Mouse (Mus musculus) retina, postnatal 1 day (tissue): Measurements from ENCODE around the gene Zbtb48.
A peak's percentile ranks its signal among the peaks of the same experiment; 100 is the strongest.

ENCODE experiments used
- DNase-seq: peaks from one replicate; pipeline ENCODE4 v3.0.0-alpha.2; 2012

Zbtb48 gene

DNA sequence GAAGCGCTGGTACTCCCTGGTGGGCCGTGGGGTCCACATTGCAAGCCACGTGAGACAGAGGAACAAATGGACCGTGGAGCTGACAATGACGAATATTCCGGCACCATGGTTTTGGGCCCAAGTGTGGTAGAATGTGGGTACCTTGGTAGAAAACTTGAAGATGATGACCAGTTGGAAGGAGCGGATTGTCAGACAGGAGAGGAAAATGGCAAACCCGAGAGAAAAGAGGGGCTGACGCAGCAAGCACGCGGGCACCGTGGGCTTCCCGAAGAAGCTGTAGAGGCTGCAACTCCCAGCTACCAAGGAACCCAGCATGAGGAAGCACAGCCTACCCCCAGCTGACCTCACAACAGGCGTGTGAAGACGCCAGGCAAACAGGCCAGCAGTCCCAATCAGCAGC is 985 bp upstream of the Zbtb48 start:
- DNase-seq: no peak

DNA sequence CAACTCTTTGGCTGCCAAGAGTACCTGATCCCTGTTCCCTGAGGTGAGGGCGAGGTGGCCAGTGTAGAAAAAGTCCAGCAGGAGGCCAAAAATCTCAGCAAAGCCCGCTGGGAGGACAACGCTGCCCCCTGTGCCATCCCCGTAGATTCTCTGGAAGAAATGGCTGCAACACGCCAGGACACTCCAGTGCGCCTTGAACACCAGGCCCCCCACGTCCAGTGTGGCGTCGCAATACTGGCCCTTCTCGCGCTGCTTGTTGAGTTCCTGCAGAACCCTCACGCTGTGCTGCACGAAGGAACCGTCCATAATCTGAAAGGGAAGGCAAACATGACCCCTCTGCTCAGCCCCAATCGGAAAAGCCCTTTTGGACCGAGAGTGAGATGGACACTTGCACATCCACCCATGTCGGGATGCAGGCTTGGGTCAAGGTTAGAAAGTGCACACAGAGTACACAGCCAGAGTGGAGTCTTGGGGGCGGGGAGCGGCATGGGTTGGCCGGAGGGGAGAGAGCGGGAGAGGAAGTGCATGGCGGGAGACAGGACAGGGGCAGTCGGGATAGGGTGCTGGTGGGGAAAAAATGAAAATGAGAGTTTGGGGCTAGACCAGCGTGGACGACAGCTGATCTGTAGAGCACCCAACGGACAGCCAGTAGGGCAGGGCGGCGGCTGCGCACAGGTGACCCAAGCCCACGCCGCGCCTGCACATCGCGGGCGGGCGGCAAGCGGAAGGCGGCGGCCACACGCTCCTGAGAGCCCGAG is 541 bp downstream of the Zbtb48 start:
- peak; percentile 52 for DNase-seq

DNA sequence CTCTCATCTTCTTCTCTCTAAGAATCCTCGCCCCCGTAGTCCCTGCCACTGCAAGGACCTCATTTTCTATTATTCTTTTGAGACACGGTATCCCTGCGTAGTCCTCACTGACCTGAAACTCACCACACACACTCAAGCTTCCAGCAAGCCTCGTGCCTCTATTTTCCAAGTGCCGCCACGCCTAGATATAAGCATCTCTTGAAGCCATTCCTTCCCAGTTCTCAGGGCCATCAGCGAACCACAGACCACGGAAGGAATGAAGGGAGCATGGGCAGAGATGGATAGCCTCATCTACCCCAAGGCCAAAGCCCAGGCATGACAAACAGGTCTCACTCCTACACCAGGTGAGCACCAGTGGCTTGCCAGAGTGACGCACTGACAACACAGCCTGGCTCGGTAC is 2.9 kb downstream of the Zbtb48 start:
- DNase-seq: no peak

DNA sequence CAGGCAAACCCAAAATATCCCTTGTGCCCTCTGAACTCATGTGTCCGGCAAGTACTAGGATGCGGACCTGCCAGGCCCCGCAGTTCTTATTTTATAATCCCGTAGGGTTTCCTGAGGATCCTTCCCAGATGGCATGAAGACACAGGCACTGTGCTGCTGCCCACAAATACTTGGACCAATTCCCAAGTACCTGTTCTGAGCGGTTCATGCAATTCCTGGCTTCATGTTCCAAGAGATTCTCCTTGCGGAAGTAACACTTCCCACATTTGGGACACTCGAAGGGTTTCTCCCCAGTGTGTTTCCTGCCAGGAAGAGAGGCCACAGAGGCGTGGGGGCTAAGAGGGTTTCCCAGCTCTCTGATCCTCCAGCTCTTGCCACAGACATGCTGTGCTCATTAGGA is 5.0 kb downstream of the Zbtb48 start:
- DNase-seq: no peak

DNA sequence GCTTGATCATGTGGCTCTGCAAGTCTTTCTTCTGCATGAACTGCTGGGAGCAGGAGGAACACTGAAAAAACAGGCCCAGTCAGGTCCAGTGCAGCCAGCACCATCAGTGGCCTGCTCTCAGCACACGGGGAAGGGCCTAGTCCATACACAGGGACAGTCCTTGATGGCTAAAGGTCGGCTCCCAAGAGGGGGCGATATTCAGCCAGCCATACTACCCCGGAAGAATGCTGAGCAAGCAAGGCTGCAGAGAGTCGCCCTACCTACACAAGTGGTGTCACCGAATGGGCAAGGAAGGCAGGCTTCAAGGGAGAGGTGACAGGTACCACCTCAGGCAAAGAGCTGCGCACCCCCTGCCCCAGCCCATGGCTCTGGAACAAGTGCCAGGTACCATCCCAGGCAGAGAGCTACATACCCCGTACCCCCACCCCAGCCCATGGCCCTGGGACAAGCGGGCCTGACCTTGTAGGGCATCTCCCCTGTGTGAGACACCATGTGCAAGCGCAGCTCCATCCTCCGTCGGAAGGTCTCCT is 5.8 kb downstream of the Zbtb48 start:
- no peak for DNase-seq

DNA sequence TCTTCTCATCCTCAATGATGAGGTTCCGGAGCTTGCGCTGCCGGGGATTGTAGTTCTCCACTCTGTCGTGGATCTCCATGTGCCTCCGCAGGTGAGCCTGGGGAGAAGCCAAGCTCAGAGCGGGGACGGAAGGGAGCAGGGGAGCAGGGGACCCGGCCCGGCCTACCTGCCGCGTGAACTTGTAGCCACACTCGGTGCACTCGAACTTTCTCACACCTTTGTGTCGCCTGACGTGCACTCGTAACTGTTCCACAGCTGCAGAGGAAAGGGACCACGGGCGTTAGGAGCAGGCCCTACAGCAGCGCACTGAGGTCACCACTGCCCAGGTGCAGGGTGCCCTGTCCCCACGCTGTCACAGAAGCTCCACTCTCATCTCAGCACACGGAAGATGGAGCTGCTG is 7.4 kb downstream of the Zbtb48 start:
- DNase-seq: no peak

DNA sequence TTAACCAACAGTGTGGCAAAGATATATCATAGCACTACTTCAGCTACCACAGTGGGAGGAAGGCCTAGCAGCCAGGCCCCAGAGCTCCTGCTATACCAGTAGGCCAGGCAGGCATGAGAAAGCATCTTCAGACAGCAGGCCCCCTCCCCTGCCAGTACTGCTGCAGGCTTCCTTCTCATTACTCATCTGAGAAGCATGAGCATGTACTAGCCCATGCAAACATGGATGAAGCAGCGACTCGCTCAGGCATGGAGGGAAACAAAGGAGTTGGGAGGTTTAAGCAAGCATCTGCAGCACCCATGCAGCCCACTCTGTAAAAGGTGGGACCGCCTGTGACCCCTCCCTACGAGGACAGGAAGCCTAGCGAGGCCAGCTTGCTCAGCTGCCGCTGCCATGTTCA is 8.4 kb downstream of the Zbtb48 start:
- no peak for DNase-seq

DNA sequence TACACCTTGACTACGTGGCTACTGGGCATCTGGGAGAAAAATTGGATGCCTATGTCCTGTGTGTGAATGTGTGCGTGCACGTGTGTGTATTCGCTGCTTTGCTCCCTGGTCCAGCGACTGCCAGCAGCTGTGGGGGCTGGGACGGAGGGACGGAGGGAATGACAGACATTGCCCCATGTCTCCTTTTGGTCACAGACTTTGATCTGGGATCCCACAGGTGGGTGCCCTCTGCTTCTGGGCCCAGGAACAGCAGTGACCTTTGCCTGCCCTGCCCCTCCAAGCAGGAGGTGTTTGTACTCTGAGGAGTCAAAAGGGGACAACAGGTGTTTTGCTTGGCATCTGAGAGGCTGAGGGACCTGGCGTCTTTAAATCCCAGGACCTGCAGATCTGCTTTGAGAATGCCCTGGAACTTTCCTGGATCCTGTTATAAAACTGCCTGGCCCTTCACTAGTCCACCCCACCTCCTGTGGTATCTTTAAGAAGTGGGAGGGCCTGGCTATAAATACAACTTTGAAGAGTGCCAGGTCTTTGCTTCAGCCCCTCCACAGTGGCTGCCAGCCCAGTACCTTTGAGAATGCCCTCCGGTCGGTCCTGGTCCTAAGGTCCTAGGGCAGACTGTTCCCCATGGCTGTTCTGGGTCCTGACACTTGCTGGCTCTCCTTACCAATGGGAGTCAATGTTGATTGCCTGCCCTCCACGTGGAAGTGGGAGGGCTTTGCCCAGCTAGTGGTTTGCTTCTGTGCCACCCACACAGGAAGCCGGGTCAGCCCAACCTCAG is 14.2 kb downstream of the Zbtb48 start:
- DNase-seq: no peak

DNA sequence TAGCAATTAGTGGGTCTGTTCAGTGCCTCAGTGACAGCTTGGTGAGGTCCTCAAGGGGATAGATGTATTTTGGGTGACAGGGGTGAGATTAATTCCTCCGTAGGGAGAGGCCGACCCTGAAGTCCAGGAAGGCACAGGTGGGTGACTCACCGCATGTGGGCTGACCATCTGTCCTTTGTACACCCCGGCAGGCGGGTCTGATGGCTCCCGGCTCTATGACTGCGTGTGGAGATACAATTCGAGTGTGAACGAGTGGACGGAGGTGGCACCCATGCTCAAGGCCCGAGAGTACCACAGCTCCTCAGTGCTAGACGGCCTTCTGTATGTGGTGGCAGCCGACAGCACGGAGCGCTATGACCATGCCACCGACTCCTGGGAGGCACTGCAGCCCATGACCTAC is 15.4 kb downstream of the Zbtb48 start:
- DNase-seq: no peak

DNA sequence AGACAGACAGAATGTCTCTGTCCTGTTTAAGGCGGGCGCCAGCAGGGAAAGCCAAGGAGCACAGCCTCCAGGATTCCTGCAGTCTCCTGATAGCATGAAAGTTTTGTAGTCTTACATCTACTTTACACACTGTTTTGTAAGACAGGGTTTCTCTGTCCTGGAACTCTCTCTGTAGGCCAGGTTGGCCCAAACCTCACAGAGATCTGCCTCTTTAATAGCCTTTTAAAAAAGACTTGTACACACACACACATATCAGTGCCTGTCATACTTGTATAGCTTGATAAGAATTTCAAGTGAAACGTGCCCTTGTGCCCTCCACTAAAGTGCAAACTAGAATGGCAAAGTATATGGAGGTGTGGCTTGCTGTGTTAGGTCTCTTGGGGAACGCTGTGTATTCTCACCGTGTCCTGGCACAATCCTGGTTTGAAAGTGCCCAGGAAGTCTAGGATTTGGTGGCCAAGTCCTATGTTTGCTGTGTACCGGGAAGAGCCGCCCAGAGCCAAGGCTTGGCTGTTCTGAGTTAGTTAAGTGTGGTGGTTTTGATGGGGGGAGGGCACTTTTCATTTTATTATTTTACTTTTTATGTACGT is 16.2 kb downstream of the Zbtb48 start:
- no peak for DNase-seq

DNA sequence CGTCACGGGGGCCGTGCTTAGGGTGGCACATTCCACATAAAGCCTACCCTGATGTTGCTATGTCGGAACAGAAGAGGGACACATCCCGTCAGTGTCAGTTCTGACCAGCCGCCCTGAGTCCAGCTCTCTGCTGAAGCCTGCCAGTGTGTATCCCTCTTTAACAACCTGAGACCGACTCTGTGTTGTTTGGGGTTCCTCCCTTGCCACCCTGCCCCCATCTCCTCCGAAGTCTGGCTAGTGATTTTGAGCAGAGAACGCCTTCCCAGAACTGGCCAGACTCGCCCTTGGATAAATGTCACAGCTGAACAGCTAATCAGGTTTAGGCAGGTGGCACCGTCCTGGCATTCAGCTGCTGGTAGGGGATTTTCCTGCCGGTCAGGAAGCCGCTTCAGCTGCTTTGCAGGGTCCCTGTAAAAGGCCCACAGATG is 16.8 kb downstream of the Zbtb48 start:
- DNase-seq: peak; percentile 35

DNA sequence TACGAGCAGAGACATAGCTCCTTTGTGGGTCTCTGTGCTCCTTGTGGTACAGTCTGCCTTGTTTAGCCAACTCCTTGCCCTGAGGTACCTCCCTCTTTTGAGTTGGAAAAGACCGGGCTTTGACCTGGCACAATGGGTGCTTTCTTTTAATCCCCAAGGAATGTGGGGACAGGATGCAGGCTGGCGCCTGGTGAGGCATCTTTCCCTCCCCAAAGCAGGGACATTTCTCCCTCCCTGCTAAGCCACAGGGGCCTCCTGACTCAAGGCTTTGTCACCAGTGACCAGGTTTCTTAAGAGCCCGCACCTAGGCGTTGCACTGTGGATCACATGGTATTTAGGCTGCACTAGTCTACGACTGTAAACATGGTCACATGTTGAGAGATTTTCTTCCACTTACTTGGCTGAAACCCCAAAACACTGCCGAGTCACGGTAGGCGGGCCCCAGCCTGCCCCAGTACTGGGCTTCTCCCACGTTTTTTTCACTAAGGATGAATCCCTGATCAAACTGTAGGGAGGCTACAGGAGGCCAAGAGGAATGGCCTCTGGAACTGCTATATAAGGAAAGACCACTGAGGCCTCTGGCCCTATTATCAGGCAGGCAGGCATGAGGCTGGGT is 17.3 kb downstream of the Zbtb48 start:
- DNase-seq: peak; percentile 58

DNA sequence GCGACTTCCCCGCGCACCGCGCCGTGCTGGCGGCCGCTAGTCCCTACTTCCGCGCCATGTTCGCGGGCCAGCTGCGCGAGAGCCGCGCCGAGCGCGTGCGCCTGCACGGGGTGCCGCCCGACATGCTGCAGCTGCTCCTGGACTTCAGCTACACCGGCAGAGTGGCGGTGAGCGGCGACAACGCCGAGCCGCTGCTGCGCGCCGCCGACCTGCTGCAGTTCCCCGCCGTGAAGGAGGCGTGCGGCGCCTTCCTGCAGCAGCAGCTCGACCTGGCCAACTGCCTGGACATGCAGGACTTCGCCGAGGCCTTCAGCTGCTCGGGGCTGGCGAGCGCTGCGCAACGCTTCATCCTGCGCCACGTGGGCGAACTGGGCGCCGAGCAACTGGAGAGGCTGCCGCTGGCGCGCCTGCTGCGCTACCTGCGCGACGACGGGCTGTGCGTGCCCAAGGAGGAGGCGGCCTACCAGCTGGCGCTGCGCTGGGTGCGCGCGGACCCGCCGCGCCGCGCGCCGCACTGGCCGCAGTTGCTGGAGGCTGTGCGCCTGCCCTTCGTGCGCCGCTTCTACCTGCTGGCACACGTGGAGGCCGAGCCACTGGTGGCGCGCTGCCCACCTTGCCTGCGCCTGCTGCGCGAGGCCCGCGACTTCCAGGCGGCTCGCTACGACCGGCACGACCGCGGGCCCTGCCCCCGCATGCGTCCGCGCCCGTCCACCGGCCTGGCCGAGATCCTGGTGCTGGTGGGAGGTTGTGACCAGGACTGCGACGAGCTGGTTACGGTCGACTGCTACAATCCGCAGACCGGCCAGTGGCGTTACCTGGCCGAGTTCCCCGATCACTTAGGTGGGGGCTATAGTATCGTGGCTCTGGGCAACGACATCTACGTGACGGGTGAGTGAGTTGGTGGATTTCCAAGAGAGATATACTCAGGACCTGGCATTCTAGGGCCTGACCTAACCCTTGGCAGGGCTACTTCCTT is 18.1 kb downstream of the Zbtb48 start:
- DNase-seq: peak; percentile 73

DNA sequence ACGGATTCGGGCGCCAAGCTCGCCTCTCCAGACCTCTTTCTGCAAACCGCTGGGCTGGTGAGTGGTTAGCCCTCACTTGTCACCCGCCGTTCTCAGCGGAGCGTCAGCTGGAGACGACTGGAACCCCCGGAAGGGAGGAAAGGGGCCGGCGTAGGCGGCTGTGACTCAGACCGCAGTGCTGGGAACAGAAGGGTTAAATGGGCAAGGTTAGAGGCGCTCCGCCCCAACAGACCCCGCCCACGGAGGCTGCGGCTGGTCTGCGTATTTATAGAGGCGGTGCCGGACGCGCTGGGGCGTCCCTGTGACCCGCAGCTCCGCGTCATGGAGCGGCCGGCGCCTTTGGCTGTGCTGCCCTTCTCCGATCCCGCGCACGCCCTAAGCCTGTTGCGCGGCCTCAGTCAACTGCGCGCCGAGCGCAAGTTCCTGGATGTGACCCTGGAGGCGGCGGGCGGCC is 18.8 kb downstream of the Zbtb48 start, which contains the start of gene Klhl21:
Klhl21 (plus strand) TSS at position 182 of the 454 bp plus-strand sequence.
- peak; percentile 95 for DNase-seq

DNA sequence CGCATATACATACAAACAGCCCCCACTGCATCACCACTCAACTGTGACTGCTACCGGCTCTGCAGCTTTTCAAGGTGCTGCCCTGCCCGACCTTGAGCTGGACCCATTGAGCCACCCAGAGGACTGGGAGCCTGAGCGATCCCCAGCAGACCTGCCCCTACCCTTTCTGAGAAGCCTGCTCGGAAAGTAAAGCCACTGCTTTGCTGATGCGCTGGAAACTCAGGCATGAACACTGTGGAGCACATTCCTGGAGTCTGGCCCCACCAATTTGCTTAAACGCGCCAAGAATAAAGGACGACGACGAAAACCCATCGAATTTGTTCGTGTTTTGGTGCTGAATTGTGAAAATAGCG is 19.3 kb downstream of the Zbtb48 start:
- no peak for DNase-seq

DNA sequence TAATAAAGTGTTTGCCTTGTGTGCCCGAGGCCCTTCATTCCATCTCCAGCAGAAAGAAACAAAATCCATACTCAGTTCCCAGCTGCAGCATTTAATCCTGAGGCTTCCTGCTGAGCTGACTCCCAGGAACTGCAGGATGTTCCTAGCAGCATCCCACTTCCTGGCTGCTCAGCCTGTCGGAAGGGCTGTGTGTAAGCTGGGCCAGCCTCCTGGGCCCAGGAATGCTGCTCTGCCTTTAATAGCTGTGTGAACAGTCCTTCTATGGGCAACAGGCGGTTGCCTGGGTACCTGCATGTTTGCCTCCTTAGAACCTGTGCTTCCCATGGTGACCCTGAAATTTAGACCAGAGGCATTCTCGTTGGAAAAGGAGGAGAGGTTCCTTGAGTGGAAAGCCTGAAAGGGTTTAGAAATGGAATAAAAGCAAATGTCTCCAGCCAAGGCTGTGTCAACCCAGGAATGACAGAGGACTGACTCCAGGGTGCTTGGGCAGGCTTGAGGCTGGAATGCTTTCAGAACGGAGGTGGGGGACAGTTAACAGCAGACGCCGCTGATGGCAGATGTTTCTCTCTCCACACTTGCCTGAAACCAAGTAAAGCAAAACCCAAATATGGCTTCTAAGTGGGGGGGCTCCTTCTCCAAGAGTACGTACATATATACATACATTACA is 19.9 kb downstream of the Zbtb48 start:
- DNase-seq: peak; percentile 17

DNA sequence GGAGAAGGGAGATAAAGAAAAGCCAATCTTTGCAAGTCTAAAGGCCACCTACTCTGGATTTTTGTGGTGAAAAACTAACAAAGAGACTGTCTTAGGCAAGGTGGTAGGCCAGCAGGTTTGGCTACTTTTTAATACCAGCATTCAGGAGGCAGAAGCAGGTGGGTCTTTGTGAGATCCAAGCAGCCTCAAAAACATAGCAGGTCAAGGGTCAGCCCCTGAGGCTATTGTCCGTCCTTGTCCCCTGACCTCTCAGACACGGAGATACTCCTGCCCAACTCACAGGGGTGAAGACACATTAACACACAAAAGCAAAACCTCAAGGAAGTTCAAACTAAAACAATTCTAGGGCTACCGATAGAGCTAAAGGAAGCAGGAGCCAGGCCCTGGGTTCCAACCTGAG is 20.7 kb downstream of the Zbtb48 start:
- no peak for DNase-seq

DNA sequence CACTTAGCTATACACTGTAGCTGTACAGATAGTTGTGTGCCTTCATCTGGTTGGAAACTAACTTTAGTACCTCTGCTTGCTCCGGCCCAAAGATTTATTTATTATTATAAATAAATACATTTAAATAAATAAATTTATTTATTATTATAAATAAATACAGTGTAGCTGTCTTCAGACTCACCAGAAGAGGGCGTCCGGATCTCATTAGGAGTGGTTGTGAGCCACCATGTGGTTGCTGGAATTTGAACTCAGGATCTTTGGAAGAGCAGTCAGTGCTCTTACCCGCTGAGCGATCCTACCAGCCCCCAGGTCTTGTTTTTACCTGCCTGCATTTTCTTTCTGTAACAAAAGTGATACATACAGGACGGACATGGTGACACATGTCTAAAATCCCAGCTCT is 21.3 kb downstream of the Zbtb48 start:
- DNase-seq: no peak

DNA sequence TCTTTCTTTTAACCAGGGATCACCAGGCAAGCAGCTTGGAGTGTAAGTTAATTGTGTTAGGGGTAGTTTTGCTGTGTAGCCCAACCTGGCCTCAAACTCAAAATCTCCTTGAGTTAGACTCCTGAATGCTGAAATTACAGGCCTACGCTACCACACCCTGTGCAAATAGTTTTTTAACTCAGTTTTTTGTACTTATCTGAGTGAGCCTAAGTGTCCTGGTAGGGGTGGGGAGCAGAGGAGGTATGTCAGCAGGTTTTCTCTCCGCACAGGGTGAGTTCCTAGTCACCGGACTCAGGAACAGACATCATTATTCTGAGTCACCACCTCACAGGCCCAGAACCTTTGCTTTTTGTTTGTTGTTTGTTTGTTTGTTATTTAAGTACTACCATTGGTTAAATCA is 25.4 kb downstream of the Zbtb48 start:
- DNase-seq: no peak

DNA sequence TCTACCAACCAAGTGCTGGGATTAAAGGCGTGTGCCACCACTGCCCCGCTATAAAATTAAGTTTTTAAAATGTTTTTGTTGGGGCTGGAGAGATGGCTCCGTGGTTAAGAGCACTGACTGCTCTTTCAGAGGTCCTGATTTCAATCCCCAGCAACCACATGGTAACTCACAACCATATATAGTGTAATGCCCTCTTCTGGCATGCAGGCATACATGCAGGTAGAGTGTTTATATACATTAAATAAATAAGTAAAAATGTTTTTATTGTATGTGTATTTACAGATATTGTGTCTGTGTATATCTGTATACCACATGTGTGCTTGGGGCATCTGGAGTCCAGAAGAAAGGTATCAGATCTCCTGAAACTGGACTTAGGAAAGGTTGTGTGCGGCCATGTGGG is 26.1 kb downstream of the Zbtb48 start:
- DNase-seq: no peak

DNA sequence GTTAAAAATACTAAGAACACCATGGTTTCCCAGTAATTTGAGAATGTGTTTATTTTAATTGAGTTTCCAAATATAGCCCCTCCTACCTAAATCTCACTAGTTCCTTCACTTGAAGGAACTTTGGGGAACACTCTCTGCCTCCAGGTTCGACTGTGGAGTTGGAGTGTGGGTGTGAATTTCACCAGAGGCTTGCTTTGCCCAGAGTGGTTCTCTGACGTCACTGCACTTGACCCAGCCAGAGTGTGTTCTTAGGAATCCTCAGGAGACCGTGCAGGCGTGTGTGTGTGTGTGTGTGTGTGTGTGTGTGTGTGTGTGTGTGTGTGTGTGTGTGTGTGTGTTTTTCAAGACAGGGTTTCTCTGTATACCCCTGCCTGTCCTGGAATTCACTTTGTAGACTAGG is 26.6 kb downstream of the Zbtb48 start:
- DNase-seq: no peak
